Mouse (Mus musculus): ENCODE measurements around the gene Trabd2b. TPM values are rescaled to one million over a fixed set of nuclear protein-coding genes. Genes with fewer than 3 reads are reported as not detected.

The Trabd2b gene
- total and polyA plus RNA-seq, 3 experiments, result 0.05 TPM; not detected in 2

DNA sequence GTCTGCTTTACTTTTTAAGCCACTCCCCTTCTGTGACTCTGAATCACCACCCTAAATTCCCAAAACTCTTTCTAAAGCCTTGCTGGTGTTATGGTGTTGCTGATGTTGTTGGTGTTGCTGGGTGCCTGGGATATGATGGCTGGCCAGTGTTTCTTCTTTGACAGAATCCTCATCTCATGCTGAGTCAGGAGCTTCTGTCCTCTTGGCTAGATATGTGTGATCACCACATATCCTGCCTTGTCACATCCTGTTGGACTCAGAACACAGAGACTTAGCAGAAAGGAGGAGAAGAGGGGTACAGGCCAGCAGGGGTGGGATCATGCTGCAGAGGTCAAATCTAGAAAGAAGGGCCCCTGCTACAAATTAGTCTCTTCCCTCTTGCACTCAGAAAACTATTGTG is 40.9 kb upstream of the Trabd2b start:
- Histone ChIP-seq H3K4me3 (ENCODE audit: low read depth, low read length) (no peak overlapping the region), H3K4me1 (ENCODE audit: insufficient read depth, low read depth, low read length) (no peaks in the 10 kb centered on the region), H3K36me3 (replicated peaks) (no peaks in the 10 kb centered on the region), H3K9me3 (replicated peaks) (peaks cover 8% of the 10 kb centered on the region), H3K27me3 (ENCODE audit: insufficient read depth, low read length) (no peaks in the 10 kb centered on the region)
- ATAC-seq (ENCODE audit: extremely low read depth, insufficient number of reproducible peaks, low FRiP score, poor library complexity, severe bottlenecking) (no peak), DNase-seq (ENCODE audit: low spot score) (no peak)
- TF ChIP-seq TAL1 (conservative IDR thresholded peaks at IDR 0.05; ENCODE audit: low read depth, low read length) (no peak), CTCF (IDR thresholded peaks at IDR 0.05; ENCODE audit: low read depth, low read length) (no peak), GATA1 (IDR thresholded peaks at IDR 0.05; ENCODE audit: borderline replicate concordance, low read length) (no peak), POLR2AphosphoS5 (IDR thresholded peaks at IDR 0.05; ENCODE audit: insufficient replicate concordance, low read depth, low read length) (no peak), GATA2 (IDR thresholded peaks at IDR 0.05; ENCODE audit: borderline replicate concordance, low read depth, low read length) (no peak)

DNA sequence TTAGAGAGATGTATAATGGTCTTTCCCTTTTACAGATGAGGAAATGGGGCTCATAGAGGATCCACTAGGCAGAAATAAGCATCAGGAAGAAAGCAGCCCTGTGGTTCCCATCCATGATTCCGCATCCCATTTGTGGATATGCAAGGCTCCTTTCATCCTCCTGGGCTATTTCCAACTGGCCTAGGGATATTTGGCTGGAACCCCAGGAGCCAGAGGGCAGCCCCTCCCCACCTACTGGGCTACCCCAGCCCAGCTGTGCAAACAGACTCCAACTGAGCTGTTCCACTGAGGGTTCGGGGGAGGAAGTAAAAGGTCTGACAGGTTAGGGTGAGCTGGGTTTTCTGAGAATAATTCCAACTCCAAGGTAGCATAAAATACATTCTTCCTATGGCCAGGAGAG is 39.5 kb upstream of the Trabd2b start:
- TF ChIP-seq POLR2AphosphoS5 (IDR thresholded peaks at IDR 0.05; ENCODE audit: insufficient replicate concordance, low read depth, low read length) (no peak), GATA2 (IDR thresholded peaks at IDR 0.05; ENCODE audit: borderline replicate concordance, low read depth, low read length) (no peak), TAL1 (conservative IDR thresholded peaks at IDR 0.05; ENCODE audit: low read depth, low read length) (no peak), CTCF (IDR thresholded peaks at IDR 0.05; ENCODE audit: low read depth, low read length) (no peak), GATA1 (IDR thresholded peaks at IDR 0.05; ENCODE audit: borderline replicate concordance, low read length) (no peak)
- DNase-seq (ENCODE audit: low spot score) (no peak), ATAC-seq (ENCODE audit: extremely low read depth, insufficient number of reproducible peaks, low FRiP score, poor library complexity, severe bottlenecking) (no peak)
- H3K9me3 ChIP-seq (replicated peaks), result peaks cover 8% of the 10 kb centered on the region
- H3K4me1 ChIP-seq (ENCODE audit: insufficient read depth, low read depth, low read length), result no peaks in the 10 kb centered on the region
- H3K4me3 ChIP-seq (ENCODE audit: low read depth, low read length), result no peak overlapping the region
- H3K27me3 ChIP-seq (ENCODE audit: insufficient read depth, low read length), result no peaks in the 10 kb centered on the region
- no peaks in the 10 kb centered on the region for H3K36me3 ChIP-seq (replicated peaks)

DNA sequence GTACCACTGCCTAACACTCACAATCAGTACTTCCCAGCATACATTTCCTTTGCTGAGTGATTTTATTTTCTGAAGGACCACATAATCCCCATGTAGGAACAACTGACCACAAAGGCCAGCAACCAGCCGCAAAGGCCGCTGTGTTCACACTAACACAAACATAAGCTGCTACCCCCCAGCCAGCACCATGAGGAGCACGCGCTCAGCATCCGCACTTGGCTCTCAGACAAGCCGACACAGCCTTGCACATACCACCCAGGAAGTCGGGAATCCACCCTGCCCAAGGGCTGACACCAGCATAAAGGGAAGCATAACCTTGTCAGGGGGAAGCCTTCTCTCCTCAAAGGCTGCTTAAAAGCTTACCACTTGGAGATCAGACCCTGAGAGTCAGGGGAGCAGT is 38.7 kb upstream of the Trabd2b start:
- Histone ChIP-seq H3K27me3 (ENCODE audit: insufficient read depth, low read length) (no peaks in the 10 kb centered on the region), H3K9me3 (replicated peaks) (peaks cover 12% of the 10 kb centered on the region), H3K36me3 (replicated peaks) (no peaks in the 10 kb centered on the region), H3K4me3 (ENCODE audit: low read depth, low read length) (no peak overlapping the region), H3K4me1 (ENCODE audit: insufficient read depth, low read depth, low read length) (no peaks in the 10 kb centered on the region)
- no peak for TF ChIP-seq GATA2 (IDR thresholded peaks at IDR 0.05; ENCODE audit: borderline replicate concordance, low read depth, low read length)
- no peak for TF ChIP-seq TAL1 (conservative IDR thresholded peaks at IDR 0.05; ENCODE audit: low read depth, low read length)
- no peak for TF ChIP-seq GATA1 (IDR thresholded peaks at IDR 0.05; ENCODE audit: borderline replicate concordance, low read length)
- TF ChIP-seq CTCF (IDR thresholded peaks at IDR 0.05; ENCODE audit: low read depth, low read length), result no peak
- no peak for TF ChIP-seq POLR2AphosphoS5 (IDR thresholded peaks at IDR 0.05; ENCODE audit: insufficient replicate concordance, low read depth, low read length)
- ATAC-seq (ENCODE audit: extremely low read depth, insufficient number of reproducible peaks, low FRiP score, poor library complexity, severe bottlenecking) (no peak), DNase-seq (ENCODE audit: low spot score) (no peak)

DNA sequence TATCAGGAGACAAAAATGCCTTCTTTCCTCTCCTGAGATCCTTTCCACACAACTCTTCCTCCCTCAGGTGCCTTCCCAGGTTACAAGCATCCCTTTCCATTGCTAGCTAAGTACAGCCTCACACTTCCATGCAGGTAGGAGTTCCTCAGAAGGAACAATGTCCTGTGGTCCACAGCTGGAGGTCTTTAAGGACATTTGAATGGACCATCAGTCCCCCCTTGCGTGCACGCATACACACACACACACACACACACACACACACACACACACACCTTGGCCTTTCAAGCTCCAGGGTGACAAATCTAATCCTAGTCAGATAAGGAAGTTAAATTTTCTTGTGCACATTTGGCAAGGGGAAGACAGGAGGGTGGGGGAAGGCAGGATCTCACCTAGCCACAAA is 36.9 kb upstream of the Trabd2b start:
- no peaks in the 10 kb centered on the region for H3K4me1 ChIP-seq (ENCODE audit: insufficient read depth, low read depth, low read length)
- H3K4me3 ChIP-seq (ENCODE audit: low read depth, low read length), result no peak overlapping the region
- ATAC-seq (ENCODE audit: extremely low read depth, insufficient number of reproducible peaks, low FRiP score, poor library complexity, severe bottlenecking) (no peak), DNase-seq (ENCODE audit: low spot score) (no peak)
- no peaks in the 10 kb centered on the region for H3K36me3 ChIP-seq (replicated peaks)
- TF ChIP-seq POLR2AphosphoS5 (IDR thresholded peaks at IDR 0.05; ENCODE audit: insufficient replicate concordance, low read depth, low read length), result no peak
- TF ChIP-seq GATA1 (IDR thresholded peaks at IDR 0.05; ENCODE audit: borderline replicate concordance, low read length), result no peak
- no peak for TF ChIP-seq TAL1 (conservative IDR thresholded peaks at IDR 0.05; ENCODE audit: low read depth, low read length)
- TF ChIP-seq GATA2 (IDR thresholded peaks at IDR 0.05; ENCODE audit: borderline replicate concordance, low read depth, low read length), result no peak
- no peak for TF ChIP-seq CTCF (IDR thresholded peaks at IDR 0.05; ENCODE audit: low read depth, low read length)
- peaks cover 13% of the 10 kb centered on the region for H3K9me3 ChIP-seq (replicated peaks)
- no peaks in the 10 kb centered on the region for H3K27me3 ChIP-seq (ENCODE audit: insufficient read depth, low read length)

DNA sequence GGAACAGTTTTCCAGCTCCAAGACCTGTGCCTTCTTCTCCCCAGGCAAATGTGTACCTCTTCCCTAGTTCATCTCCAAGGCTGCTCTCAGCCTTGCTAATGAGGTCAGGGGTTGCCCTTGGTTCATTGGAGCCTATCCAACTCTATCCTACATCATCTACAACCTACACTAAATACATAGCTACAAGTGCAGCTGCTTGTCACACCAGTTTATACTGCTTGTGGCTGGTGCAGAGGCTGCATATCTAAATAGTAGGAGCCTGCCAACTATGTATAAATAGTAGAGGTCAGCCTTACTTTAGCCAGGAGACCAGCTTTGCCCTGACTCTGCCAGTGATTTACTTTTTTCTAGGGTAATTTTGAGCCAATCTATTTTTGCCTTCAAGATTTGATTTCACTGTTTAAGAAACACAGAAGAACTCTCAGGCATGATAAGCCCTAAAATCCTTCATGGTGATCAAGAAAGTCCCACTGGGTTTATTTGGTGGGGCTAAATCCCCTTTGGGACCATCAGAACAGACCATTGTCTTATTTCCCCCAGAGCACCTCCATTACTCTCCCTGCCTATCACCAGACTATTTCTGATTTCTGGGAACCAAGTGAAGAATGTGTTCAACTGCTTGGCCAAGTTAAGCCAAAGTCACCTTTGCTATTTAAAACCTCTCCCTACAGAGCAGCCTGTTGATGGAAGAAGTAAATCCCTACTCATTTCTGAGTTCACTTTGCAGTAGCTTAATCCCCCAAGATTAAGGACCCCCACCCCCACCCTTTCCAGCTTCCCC is 35.4 kb upstream of the Trabd2b start:
- no peak for ATAC-seq (ENCODE audit: extremely low read depth, insufficient number of reproducible peaks, low FRiP score, poor library complexity, severe bottlenecking)
- Histone ChIP-seq H3K4me3 (ENCODE audit: low read depth, low read length) (no peak overlapping the region), H3K27me3 (ENCODE audit: insufficient read depth, low read length) (no peaks in the 10 kb centered on the region), H3K36me3 (replicated peaks) (no peaks in the 10 kb centered on the region), H3K4me1 (ENCODE audit: insufficient read depth, low read depth, low read length) (no peaks in the 10 kb centered on the region), H3K9me3 (replicated peaks) (peaks cover 13% of the 10 kb centered on the region)
- no peak for DNase-seq (ENCODE audit: low spot score)
- no peak for TF ChIP-seq GATA1 (IDR thresholded peaks at IDR 0.05; ENCODE audit: borderline replicate concordance, low read length)
- no peak for TF ChIP-seq POLR2AphosphoS5 (IDR thresholded peaks at IDR 0.05; ENCODE audit: insufficient replicate concordance, low read depth, low read length)
- no peak for TF ChIP-seq CTCF (IDR thresholded peaks at IDR 0.05; ENCODE audit: low read depth, low read length)
- no peak for TF ChIP-seq TAL1 (conservative IDR thresholded peaks at IDR 0.05; ENCODE audit: low read depth, low read length)
- TF ChIP-seq GATA2 (IDR thresholded peaks at IDR 0.05; ENCODE audit: borderline replicate concordance, low read depth, low read length), result no peak

DNA sequence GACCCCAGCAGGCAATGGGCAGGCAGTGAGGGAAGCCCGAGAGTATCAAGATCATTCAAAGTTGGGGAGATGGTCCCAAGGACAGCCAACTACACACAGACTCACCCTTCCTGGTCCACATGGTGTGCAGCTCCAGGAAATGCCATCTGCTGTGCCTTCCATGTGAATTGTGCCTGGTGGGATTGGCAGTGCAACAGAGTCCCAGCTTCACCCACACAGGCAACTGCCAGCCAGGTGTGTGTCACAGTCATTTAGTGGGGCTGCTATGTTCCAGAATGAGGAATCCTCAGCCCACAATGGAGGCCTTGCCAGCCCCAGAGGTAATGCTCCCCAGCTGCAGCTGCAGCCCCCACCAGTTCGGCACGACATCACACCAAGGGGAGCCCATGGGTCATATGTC is 33.8 kb upstream of the Trabd2b start:
- no peak for TF ChIP-seq TAL1 (conservative IDR thresholded peaks at IDR 0.05; ENCODE audit: low read depth, low read length)
- DNase-seq (ENCODE audit: low spot score), result no peak
- Histone ChIP-seq H3K4me1 (ENCODE audit: insufficient read depth, low read depth, low read length) (no peaks in the 10 kb centered on the region), H3K4me3 (ENCODE audit: low read depth, low read length) (0 out of 2 replicates have a peak overlapping the region, but pooled peaks have one; percentile 13), H3K27me3 (ENCODE audit: insufficient read depth, low read length) (no peaks in the 10 kb centered on the region), H3K9me3 (replicated peaks) (peaks cover 5% of the 10 kb centered on the region), H3K36me3 (replicated peaks) (no peaks in the 10 kb centered on the region)
- no peak for ATAC-seq (ENCODE audit: extremely low read depth, insufficient number of reproducible peaks, low FRiP score, poor library complexity, severe bottlenecking)

Data from G1E (cell line).